Mouse (Mus musculus) duodenum, adult 2 months (tissue): ENCODE measurements around the gene Mmp13. TPM values are rescaled to one million over a fixed set of nuclear protein-coding genes. Genes with fewer than 3 reads are reported as not detected.

Experiments
- polyA plus RNA-seq: library from polyadenylated mRNA; depleted of rRNA; stranded (reverse); fragments of >200 nt; gene quantifications from 2 replicates; pipeline ENCODE4 v1.2.3, GENCODE M21; 2012; ENCODE audit warnings: low replicate concordance; rRNA removed

Gene Mmp13
- 0.08 and 0.17 TPM in 2 replicates for polyA plus RNA-seq

DNA sequence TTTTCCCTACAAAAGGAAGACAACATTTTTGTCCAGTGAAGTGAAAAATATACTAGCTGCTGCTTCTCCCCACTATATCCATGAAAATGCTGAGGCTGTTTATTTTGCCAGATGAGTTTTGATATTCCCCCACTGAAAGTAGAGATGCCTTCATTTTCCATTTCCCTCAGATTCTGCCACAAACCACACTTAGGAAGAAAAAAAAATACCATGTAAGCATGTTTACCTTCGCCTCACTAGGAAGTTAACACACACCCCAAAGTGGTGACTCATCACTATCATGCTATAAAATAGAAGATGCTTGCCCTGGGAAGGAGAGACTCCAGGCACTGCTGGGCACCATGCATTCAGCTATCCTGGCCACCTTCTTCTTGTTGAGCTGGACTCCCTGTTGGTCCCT is at the start of gene Mmp13:
Gene Mmp13, plus strand, starts transcription at position 301 of the 400 bp plus-strand sequence.

Other genes starting within 250 kb of the Mmp13 start
- 0.05 and 0.27 TPM in 2 replicates for gene Dync2h1, start 88.1 kb upstream of the Mmp13 start, polyA plus RNA-seq
- gene Dcun1d5, start 88.0 kb upstream of the Mmp13 start, polyA plus RNA-seq = 22.6 and 35.3 TPM in 2 replicates
- gene Mmp12, start 71.9 kb downstream of the Mmp13 start, polyA plus RNA-seq = 0.20 TPM in 1 of 2 replicates, not detected in the other
- not detected in 2 replicates for gene Mmp1b, start 115.5 kb downstream of the Mmp13 start, polyA plus RNA-seq
- gene Mmp3, start 173.3 kb downstream of the Mmp13 start, polyA plus RNA-seq = 0.30 and 0.40 TPM in 2 replicates
- gene Mmp10, start 229.8 kb downstream of the Mmp13 start, polyA plus RNA-seq = 5.6 and 5.8 TPM in 2 replicates